Mouse (Mus musculus) kidney, postnatal 14 days (tissue): ENCODE results near the gene Zfp599.
"Not testable (repeated sequence)": the region's sequence is repeated elsewhere in the genome, so short reads cannot be mapped to it uniquely, and the experiment has no call there.

Experiments used
- DNase-seq: peaks from one replicate; pipeline ENCODE4 v3.0.0; 2022; ENCODE audit warnings: mixed read lengths

The Zfp599 gene

GRCm38 (mm10) chr9:22259184-22260091, at the start of gene Zfp599:
Zfp599 (minus strand) TSS chr9:22259895.
- peak; percentile 72 for DNase-seq

DNA sequence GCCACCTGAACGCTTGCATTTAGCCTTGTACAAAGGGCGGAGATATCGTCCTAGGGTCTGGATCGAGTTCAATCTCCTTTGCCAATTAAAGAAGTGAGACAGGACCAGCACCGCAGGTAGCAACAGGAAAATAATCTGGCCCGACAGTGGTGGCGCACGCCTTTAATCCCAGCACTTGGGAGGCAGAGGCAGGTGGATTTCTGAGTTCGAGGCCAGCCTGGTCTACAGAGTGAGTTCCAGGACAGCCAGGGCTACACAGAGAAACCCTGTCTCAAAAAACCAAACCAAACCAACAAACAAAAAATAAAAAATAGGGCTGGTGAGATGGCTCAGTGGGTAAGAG, 48.2 kb upstream of the Zfp599 start:
- not testable (repeated sequence) for DNase-seq

GRCm38 (mm10) chr9:22307156-22307919, 47.6 kb upstream of the Zfp599 start, which contains the start of gene Zfp810:
Zfp810 (minus strand) TSS chr9:22307648.
- peak; percentile 96 for DNase-seq

DNA sequence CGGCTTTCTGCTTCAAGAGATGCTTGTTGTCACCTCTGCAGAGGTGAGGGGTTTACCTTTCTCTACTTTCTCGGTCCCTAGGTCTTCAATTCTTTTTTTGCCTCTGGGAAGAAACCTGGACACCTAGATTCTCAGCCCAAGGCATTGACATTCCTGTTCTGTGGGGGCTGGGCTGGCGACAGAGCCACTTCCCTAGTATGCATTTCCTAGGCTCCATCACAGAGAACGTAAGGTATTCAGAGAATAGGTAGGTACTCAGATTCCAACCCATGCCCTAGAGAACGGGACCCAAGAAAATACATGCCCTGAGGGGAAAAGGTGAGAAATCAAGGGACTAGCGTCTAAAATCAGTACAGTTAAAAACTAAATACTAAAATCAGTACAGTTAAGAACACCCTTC, 47.0 kb upstream of the Zfp599 start:
- DNase-seq = peak; percentile 12

DNA sequence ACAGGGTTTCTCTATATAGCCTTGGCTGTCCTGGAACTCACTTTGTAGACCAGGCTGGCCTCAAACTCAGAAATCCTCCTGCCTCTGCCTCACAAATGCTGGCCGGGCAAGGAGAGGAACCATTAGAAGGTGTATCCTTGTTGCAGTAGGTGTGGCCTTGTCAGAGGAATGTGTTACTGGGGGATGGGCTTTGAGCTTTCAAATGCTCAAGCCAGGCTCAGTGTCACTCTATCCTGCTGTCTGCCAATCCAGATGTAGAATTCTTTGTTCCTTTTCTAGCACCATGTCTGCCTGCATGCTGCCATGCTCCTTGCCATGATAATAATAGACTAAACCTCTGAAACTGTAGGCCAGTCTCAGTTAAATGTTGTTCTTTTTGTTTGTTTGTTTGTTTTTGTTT, 42.5 kb upstream of the Zfp599 start:
- no peak for DNase-seq

DNA sequence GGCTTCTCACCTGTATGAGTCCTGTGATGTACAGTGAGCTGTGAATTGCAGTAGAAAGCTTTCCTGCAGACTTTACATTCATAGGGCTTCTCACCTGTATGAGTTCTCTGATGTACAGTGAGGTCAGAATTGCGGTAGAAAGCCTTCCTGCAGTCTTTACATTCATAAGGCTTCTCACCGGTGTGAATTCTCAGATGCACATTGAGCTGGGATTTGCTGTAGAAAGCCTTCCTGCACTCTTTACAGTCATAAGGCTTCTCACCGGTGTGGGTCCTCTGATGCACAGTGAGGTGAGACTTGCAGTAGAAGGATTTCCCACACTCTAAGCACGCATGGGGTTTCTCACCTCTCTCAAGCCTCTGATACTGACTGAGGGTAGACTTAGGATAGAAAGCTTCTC, 19.0 kb upstream of the Zfp599 start:
- no peak for DNase-seq

DNA sequence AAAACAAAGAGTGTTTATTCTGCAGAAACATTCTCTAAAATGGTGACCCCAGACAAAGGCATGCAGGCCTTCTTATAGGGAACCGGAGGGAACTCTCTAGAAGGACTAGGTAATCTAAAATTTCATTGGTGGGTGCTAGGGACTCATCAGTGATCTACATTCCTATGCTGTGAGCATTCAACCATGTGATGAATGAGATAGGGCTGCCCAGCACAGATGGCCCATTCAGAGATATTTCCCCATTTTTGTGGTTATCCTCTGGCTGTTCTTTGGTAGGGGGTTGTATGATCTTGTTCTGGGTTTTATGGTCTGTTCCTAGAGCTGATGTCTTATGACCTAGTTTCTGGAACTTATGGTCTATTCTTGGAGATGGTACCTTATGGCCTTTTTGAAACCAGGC, 9.2 kb upstream of the Zfp599 start:
- DNase-seq = no peak

- no peak for DNase-seq
Measured at GRCm38 (mm10) chr9:22262611-22263010, 2.9 kb upstream of the Zfp599 start.

- no peak for DNase-seq
Measured at GRCm38 (mm10) chr9:22261594-22261993, 1.9 kb upstream of the Zfp599 start.

DNA sequence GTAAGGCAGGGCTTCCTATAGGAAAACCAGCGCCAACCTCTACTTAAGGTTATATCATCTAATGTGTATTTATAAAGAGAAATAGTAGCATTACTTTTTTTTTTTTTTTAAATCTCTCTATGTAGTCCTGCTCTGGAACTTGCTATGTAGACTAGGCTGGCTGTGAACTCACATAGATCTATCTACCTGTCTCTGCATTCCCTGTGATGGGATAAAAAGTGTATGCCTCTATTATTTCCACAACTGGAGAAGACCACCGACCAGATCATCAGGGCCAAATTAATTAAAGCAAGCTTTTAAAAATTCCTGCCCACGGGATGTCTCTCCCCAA, 362 bp upstream of the Zfp599 start:
- DNase-seq = no peak

DNA sequence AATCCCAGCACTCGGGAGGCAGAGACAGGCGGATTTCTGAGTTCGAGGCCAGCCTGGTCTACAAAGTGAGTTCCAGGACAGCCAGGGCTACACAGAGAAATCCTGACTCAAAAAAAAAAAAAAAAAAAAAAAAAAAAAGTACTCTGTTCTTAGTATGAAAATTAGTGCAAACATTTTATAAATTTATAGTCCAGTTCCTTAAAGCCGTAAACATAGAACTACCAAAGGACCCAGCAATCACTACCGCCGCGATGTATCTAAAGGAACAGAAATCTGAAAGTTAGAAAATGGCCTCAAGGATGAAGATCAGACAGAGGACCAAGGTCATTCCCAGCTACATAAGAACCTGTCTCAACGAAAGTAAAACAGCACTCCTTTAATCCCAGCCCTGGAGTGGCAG, 911 bp downstream of the Zfp599 start:
- DNase-seq = no peak

DNA sequence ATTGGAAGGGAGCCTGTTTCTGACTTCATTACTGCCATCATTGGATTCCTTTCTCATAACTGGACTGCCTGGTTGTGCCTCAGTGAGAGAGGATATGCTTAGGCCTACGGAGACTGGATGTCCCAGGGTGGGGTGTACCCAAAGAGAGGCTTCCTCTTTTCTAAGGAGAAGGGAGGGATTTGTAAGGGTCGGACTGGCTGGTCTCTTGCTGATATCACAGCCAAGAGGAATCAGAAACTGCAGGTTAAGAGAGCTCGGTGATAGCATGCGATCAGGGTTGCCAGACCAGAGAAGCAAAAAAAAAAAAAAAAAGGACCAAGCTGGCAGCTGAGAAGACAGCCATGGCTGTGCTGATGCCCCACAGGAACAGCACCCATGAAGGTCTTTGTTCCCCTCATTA, 3.1 kb downstream of the Zfp599 start:
- no peak for DNase-seq

- no peak for DNase-seq
Measured at GRCm38 (mm10) chr9:22244242-22244641, 15.5 kb downstream of the Zfp599 start.

GRCm38 (mm10) chr9:22240001-22240400, 19.7 kb downstream of the Zfp599 start:
- no peak for DNase-seq

- DNase-seq = no peak
Measured at GRCm38 (mm10) chr9:22230556-22230955, 29.1 kb downstream of the Zfp599 start.

GRCm38 (mm10) chr9:22230061-22230460, 29.6 kb downstream of the Zfp599 start:
- no peak for DNase-seq

- no peak for DNase-seq
Measured at GRCm38 (mm10) chr9:22229386-22230026, 30.2 kb downstream of the Zfp599 start.

- DNase-seq = peak; percentile 67
Measured at GRCm38 (mm10) chr9:22226846-22227245, 32.8 kb downstream of the Zfp599 start.

- DNase-seq = not testable (repeated sequence)
Measured at GRCm38 (mm10) chr9:22226389-22226673, 33.4 kb downstream of the Zfp599 start.

DNA sequence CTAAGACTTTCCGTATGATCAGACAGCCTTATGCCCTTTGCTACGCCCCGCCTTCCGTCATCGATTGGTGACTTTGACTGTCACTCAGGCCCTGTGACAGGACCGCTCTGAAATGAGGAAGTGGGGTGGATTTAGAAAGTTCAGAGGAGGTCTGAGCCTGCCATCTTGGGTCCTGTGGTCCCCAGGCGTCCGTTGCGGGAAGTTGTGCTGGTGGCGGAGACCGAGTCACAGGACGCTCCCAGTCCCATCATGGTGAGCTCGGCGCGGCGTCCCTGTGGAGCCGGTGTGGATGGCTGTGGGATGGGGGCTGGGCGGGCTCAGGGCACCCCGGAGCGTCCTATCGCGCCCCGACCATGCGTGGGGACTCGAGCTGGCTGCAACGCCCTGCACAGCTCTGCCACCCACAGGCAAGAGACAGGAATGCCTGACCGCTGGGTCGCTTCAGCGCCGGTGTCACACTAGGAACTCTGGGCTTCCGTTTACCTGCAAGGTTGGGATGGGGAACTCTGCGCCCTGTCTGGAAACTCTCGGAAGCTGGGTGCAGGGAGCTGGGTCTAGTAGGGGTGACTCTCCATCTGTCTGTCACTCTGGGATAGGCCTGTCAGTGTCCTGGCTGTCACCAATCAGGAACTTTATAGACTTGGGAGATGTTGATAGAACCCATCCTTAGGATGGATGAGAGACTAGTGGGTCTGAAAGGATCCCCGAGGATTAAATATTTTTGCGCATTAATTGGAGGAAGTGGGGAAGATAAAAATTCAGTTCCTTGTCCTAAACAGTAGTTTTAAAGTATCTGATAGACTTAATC, 33.9 kb downstream of the Zfp599 start, which contains the start of gene Zfp809:
Gene Zfp809, plus strand, starts transcription at position 134 of the 808 bp plus-strand sequence.
- DNase-seq = peak; percentile 99

- DNase-seq = peak; percentile 32
Measured at GRCm38 (mm10) chr9:22224536-22225503, 34.9 kb downstream of the Zfp599 start.

GRCm38 (mm10) chr9:22224066-22224465, 35.6 kb downstream of the Zfp599 start:
- no peak for DNase-seq
